Mouse (Mus musculus) CH12.LX (cell line): ENCODE data around the gene Sys1.

Source experiments
- CTCF ChIP-seq, 2 experiments: IDR thresholded peaks in 1 of 2; conservative IDR thresholded peaks in 1 of 2; 2 replicates each; pipeline ENCODE4 v1.5.1; 2011 to 2012; ENCODE audit warnings: low read depth in 2 of 2, low read length in 2 of 2, improper control_type of control experiment in 1 of 2, inconsistent platforms in 1 of 2, mild to moderate bottlenecking in 1 of 2, moderate library complexity in 1 of 2
- EP300 ChIP-seq: IDR thresholded peaks from 2 replicates; pipeline ENCODE4 v1.6.1; 2011; ENCODE audit warnings: low read length, improper control_type of control experiment
- MEF2A ChIP-seq: IDR thresholded peaks from 2 replicates; pipeline ENCODE4 v1.6.1; 2014; ENCODE audit warnings: low read depth, mild to moderate bottlenecking, inconsistent platforms, low read length, improper control_type of control experiment, borderline replicate concordance
- POLR2A ChIP-seq: IDR thresholded peaks from 2 replicates; pipeline ENCODE4 v1.6.1; 2011; ENCODE audit warnings: low read depth, mild to moderate bottlenecking, improper control_type of control experiment, low read length
- USF1 ChIP-seq: IDR thresholded peaks from 2 replicates; pipeline ENCODE4 v1.6.1; 2014; ENCODE audit warnings: low read depth, mild to moderate bottlenecking, inconsistent platforms, low read length, improper control_type of control experiment
- USF2 ChIP-seq: conservative IDR thresholded peaks from 2 replicates; pipeline ENCODE4 v1.6.1; 2011; ENCODE audit warnings: low read depth, low read length, improper control_type of control experiment

DNA sequence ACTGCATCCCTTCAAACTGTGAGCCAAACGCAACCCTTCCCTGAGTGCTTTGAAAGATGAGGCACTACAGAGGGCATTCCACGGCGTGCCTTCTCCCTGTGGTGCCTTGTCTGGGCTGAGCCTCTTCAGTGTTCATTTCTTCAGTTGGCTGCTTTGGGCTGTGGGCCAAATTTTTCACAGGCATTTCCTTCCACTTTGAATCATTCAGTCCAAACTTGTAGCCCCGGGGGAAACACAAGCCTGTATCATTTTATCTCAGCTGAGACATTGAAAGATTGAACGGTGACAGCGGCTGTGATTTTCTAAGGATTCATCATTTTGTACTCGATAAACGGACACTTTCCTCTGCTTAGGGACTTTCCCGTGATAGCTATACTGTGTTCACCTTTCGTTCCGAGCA is 59.8 kb downstream of the Sys1 start:
- TF ChIP-seq EP300 (no peak), USF2 (no peak), CTCF (conservative IDR thresholded peaks at IDR 0.05 in 1 of 2, IDR thresholded peaks at IDR 0.05 in 1 of 2; ENCODE audit: low read depth in 2 of 2, low read length in 2 of 2) (no peak), USF1 (no peak), POLR2A (no peak), MEF2A (no peak)
